Mouse (Mus musculus): ENCODE measurements around the gene Camk1d.

Camk1d gene

DNA sequence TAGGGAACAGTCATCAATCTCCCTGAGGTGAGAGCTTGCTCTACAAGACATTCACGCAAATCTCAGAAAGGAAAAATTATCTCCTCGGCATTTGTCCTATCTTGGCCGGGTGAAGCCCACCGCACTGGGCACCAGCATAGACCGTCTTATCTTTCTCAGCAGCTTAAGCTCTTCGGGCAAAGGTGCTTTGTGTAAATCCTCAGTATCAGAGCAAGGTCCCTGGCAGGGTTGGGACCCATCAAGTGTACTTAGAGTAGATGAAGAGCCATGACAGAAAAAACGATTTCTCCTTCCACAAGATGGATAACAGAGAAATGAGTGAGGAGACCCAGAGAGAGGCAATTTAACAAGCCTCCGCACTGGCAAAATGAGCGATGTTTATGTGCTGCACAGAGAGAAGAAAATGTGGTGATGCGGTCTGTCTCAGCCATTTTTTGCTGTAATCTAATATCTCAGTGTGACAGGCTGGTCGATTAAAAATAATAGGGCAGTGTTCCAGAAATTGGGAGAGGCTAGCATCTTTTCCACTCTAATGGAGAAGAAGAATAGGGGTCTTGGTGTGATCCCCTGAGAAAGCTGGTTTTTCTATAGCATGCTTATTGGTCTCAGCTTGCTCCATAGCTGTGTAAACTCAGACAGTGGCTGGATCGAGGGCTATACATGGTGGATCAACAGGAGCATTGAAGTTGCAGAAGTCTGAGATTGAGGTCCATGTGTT, 386.6 kb downstream of the Camk1d start:
- DNase-seq (ENCODE audit: low spot score in 2 of 2): no peak

GRCm38 (mm10) chr2:5324806-5325205, 389.5 kb downstream of the Camk1d start:
- DNase-seq (ENCODE audit: low spot score in 2 of 2): no peak

DNA sequence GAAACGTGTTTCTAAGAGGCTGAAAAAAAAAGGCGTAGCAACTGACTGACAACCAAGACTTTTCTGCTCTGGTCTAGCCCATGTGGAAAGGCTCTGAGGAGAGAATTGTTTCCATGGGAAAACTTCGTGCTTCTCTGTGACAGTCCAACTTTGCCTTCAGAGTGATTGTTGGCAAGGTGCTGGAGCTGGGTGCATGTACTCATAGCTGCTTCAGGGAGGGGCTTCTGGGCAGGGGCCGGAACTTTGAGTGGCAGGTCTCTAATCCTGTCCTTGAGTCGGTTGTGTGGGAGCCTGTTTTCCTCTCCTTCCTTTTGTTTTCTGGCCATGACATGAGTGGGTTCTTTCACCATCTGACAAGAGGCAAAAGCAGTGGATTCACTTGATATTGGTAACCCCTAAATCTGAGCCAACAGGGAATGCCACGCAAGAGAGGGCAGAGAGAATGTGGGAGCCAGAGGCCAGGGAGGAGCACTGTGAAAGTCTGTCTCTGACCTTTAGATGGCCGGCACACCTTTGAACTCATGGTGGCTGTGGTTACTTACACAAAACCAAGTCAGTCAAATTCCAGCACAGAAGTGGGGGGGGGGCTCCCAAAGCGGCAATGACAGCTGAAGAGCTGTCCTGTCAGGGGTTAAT, 392.5 kb downstream of the Camk1d start:
- no peak for DNase-seq (ENCODE audit: low spot score in 2 of 2)

GRCm38 (mm10) chr2:5319138-5319537, 395.2 kb downstream of the Camk1d start:
- DNase-seq (ENCODE audit: low spot score in 2 of 2): no peak

GRCm38 (mm10) chr2:5316763-5317162, 397.6 kb downstream of the Camk1d start:
- no peak for DNase-seq (ENCODE audit: low spot score in 2 of 2)

DNA sequence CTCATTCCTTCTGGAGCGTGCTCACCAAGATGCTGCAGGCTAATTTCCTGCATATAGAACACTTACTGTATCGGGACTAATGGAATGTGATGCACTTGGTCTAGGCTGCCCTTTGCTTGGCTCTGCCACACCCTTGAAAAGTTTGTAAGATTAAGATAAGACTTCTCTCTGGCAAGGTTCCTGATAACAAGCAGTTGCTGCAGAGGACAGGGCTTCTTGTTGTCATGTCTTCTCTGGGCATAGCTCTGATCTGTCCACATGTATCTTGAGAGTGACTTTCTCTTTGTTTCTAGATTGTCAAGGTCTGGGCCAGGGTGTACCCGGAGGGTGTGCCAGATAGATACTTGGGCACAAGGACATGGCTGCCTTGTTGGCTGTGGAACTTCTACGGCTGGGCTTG, 398.1 kb downstream of the Camk1d start:
- no peak for DNase-seq (ENCODE audit: low spot score in 2 of 2)

GRCm38 (mm10) chr2:5315291-5315828, 399.0 kb downstream of the Camk1d start:
- no peak for DNase-seq (ENCODE audit: low spot score in 2 of 2)

DNA sequence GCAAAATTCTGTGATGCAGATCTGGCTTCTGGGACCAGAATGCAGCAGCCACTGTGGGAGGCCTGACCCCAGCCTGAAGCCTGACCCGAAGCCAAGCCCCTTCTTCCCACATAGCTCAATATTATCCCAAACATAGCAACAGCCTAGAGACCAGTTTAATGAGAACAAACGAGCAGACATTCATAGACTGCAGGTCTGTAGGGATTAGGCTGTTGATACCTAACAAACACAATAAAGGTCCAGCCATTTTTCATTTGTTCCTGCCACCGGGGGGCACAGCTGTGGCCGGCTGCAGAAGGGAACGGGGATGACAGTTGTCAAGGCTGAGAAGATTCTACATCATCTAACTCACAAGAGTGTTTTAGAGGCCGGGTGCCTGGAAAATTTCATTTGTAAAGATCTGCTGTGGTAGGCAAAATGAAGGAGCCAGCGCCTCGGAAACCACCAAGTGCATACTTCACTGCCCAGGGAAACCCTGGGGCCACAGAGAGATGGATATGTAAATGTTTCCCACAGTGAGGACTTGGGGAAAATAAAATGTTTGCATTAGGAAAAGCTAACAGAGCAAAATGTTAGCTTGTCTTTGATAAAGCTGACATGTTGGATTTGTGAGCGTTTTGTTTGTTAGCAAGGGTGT, 399.7 kb downstream of the Camk1d start:
- no peak for DNase-seq (ENCODE audit: low spot score in 2 of 2)

DNA sequence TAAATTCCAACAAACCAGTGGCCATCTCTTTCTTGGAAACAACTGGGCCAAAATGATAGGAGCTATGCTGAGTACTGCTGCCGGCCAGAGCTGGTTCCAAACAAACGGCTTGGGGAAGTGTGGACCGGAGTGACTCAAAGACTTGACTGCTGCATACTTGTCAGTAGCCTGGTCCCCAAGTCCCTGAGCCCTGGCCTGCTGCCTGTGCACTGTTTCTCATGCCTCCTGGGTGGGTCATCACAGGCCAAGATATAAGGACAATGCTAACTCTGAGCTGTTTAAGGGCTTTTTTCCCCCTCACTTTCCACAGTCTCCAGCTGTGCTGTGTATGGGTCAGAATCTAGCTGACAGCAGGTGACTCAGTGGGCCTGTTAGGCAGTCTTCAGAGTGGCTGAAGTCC, 409.2 kb downstream of the Camk1d start:
- no peak for DNase-seq (ENCODE audit: low spot score in 2 of 2)

- no peak for DNase-seq (ENCODE audit: low spot score in 2 of 2)
Measured at GRCm38 (mm10) chr2:5304451-5304850, 409.9 kb downstream of the Camk1d start.

DNA sequence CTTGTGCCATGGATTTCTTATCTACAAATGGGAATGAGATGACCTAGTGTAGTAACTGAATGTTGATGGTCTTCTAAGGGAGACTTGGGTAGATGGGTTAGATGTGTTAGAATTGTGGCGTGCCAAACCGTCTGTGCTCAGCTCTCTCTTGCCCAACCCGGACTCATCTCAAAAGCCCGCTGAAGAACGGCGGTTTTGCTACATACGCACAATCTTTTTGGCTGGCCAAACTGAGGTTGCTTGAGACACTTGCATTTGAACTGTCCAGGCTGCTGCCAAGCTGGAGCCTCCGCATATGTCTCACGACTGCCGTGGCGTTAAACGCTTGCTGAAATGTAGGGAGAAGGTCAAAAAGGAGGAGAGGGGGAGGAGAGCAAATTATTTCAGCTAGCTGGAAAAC, 413.0 kb downstream of the Camk1d start:
- DNase-seq (ENCODE audit: low spot score in 2 of 2): no peak

- DNase-seq (ENCODE audit: low spot score in 2 of 2): peak in 1 of 2 experiments; percentile 12
Measured at GRCm38 (mm10) chr2:5298071-5298470, 416.2 kb downstream of the Camk1d start.

- DNase-seq (ENCODE audit: low spot score in 2 of 2): no peak
Measured at GRCm38 (mm10) chr2:5296749-5297545, 417.4 kb downstream of the Camk1d start.

GRCm38 (mm10) chr2:5295098-5295497, 419.2 kb downstream of the Camk1d start:
- DNase-seq (ENCODE audit: low spot score in 2 of 2): no peak

DNA sequence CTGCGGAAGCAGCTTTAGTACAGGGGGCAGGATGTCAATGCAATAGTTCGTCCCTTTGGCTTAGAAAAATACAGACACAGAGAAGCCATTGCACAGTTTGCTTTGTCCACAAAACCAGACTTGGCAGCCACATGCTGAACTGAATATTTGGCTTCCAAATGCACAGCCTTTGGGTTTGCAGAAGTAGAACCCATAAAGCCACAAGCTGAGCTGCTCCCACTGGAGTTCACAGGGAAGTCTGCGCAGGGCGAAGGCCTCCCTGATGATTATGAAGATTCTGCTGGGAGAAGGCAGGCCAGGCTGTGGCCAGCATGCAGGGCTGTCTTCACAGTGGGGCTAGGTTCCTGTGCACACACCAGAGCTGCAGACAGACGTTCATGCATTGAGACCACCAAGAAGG, 419.9 kb downstream of the Camk1d start:
- peak in 1 of 2 experiments; percentile 16 for DNase-seq (ENCODE audit: low spot score in 2 of 2)

- no peak for DNase-seq (ENCODE audit: low spot score in 2 of 2)
Measured at GRCm38 (mm10) chr2:5288593-5288992, 425.7 kb downstream of the Camk1d start.

DNA sequence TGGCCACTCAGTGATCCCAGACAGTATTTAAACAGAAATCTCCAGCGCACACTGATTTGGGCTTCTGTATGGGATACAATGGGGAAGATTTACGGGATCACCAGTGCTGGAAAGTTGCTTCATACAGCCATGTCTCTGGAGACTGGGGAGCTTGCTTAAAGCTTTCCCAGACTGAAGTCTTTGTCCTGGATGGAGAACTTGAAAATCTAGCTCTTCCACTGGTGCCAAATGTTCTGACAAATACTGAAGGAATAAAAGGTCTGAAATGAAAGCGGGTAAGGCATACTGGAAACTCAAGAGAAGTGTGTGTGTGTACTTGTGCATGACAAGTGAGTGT, 427.3 kb downstream of the Camk1d start:
- DNase-seq (ENCODE audit: low spot score in 2 of 2): peak in 1 of 2 experiments; percentile 4

DNA sequence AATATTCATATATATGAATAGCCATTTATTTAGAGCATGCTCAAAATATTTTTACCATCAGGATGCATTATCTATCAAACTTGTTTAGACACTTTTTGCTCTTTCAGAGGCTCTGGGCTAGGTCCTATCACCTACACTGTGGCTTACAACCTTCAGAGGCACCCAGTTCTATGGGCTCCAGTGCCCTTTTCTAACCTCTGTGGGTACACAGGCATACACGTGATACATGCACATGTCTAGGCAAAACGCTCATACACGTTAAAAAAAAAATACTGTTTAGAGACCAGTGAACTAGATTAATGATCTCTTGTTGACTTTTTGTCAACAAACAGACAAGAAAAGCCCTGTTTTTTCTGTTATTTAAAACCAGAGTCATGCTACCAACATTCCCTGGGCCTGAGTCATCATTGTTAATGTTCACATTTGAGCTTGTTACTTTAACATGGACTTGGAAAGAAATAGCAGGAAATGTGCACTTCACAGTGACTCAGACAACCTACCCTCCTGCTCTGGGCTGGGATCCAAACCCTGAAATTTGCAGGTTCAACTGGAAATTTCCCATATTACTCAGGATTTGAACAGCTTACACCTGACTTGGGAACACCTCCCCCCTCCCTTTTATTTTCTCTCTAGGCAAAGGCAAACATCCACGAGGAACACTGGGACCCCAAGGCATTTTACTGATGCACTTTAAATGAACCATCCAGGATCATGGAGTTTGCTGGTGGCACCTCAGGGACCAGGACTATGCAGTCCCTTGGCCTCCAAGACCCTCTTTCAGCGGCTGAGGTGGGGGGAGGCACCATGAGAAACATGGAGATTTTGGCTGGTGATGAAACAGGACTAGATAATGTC, 427.9 kb downstream of the Camk1d start:
- no peak for DNase-seq (ENCODE audit: low spot score in 2 of 2)

DNA sequence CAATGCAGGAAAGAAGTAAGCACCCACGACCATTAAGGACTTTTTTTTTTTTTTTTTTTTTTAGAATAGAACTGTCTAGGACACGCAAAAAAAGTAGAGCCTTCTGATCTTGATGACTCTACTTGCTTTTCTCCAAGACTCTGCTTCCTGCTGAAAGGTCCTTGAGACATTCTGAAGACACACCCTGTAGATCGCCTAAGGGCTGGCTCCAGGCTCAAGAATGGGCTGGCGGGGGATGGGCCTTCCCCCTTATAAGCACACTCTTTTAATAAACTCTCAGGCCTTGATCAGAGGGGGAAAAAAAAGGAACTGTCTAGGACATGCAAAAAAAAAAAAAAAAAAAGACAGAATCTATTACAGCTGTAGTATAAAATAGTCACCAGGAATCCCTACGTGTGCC, 430.0 kb downstream of the Camk1d start:
- no peak for DNase-seq (ENCODE audit: low spot score in 2 of 2)

DNA sequence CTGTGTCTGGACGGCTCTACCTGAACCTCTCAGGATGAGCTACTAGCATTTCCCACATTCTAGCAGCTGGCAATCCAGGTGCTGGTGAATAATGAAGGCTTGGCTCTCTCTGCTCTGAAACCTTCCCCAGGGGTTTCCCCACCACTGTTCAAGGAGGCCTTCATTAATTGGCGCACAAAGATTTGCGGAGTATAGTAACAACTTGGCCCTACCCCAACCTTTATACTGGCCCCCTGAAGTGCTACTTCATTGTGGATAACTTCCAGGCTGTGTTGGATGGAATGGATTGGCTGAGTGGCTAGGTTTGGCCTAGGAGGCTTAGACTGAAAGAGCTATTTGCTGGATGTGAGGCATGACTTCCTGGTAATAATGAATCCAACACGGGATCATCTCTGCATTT, 431.7 kb downstream of the Camk1d start:
- no peak for DNase-seq (ENCODE audit: low spot score in 2 of 2)

GRCm38 (mm10) chr2:5267980-5268379, 446.3 kb downstream of the Camk1d start:
- no peak for DNase-seq (ENCODE audit: low spot score in 2 of 2)

Data from heart, adult 9 months (tissue).